Mouse (Mus musculus): Measurements from ENCODE around the gene Pacs2.

DNA sequence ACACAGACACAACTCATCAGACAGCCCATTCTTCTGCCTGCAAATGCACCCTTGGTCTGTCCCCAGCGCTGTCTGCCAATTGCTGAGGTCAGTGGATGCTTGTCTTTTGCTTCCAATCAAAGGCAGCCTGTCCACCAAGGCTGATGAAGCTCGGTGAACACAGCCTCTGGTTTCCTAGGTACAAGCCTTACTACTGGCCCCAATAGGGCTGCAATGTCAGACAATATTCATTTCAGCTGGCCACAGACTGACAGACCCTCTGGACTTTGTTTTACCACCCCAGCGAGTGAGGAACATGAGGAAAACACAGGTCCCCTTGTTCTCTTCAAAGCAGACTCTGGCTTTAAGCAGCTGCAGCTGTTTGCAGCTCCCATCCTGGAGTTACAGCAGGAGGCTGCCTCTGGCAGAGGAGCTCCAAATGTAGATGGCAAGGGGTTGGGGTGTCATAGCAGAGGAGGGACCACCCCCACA is 1.3 kb upstream of the Pacs2 start:
- TF ChIP-seq CTCF (IDR thresholded peaks at IDR 0.05; ENCODE audit: low read depth) (no peak), EP300 (IDR thresholded peaks at IDR 0.05; ENCODE audit: low read depth) (no peak)

All from liver, postnatal 0 days (tissue).